Mouse (Mus musculus) CD8-positive naive resting alpha-beta T cell, adult 2 months (primary cell): ENCODE measurements around the gene Dcaf11.

Source experiments
- DNase-seq, 2 experiments: peaks; one replicate each; pipeline ENCODE4 v3.0.0; 2022; ENCODE audit warnings: low read depth in 2 of 2, low spot score in 2 of 2

Gene Dcaf11

GRCm38 (mm10) chr14:55615876-55616275 is 56.1 kb downstream of the Dcaf11 start:
- DNase-seq: no peak

DNA sequence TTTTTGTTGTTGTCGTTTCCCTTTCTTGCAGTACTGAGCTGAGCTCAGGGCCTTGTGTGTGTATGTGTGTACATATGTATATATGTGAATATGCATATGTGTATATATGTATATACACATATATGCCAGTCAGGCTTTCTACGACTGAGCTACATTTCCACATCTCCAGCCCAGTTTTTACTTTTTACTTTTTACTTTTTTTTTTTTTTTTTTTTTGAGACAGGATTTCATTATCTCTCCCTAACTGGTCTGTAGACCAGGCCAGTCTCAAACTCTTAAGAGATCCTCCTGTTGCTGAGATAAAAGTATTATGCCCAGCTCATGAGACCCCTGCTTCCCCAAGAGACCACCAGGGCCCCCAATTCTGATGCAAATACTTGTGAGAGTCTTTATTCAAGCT is 57.0 kb downstream of the Dcaf11 start:
- DNase-seq: no peak

DNA sequence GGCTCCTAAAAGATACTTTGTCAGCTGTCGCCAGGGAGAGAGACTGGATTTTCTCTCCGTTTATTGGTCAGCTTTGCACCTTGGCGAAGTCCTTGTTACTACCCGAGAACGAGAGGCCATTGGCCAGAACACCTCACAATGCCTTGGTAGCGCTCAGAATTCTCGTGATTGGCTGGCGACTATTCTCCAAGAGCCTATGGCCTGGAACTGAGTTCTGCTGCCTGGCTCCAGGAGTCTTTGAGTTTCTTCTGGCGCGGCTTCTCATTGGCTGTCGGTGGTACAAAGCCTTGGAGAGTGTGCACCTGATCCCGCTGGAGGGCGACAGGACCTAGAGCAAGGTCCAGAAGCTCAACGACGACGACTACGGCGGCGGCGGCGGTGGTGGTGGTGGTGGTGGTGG is 58.0 kb downstream of the Dcaf11 start, which contains the start of gene Rec8:
Gene Rec8 (plus strand): TSS at position 216 of the 400 bp plus-strand sequence.
- no peak for DNase-seq

DNA sequence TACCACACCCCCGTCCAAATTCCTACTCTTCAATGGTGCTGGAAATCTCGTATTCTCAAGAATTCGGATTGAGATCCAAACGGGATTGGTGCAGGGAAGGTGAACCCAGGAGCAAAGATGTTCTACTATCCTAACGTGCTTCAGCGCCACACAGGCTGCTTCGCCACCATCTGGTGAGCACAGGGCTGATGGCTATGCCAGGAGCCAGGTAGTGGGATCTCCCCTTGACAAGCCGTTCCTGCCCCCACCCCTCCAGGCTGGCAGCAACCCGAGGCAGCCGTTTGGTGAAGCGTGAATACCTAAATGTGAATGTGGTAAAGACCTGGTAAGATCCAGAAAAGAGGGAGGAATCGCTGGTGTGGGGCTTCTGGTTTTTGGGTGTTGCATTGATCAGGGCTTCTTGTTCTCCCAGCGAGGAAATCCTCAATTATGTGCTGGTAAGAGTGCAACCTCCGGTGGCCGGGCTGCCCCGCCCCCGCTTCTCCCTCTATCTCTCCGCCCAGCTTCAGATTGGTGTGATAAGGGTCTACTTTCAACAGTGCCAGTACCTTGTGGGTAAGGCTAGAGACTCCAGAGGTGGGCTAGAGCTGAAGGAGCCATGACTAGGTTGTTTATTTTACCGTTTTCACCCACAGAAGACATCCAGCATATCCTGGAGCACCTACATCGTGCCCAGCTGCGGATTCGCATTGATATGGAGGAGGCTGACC is 58.8 kb downstream of the Dcaf11 start:
- no peak for DNase-seq
